Mouse (Mus musculus): ENCODE measurements around the gene Gm45233. TPM values are rescaled to one million over a fixed set of nuclear protein-coding genes. Genes with fewer than 3 reads are reported as not detected.

Gm45233 gene
- total RNA-seq, 2 experiments from 2014 or later = 2.1 TPM; not detected in 1

DNA sequence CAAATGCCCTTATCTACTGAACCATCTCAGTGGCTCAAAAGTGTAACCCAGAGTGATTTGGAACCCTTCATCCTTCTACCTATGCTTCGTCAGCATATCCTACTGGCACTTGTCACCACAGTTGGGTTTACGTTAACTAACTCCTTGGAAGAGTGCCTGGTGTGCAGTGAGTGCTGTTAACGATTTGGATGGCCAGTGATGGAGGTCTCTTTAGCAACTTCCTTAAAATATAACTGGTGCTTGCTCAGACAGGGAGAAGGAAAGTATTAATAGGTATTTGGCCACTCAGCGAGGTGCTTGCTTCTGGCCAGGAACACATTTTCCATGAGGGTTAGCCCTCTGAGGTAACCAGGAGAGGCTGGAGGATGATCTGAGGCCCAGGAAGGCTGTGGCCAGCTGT lies 3.9 kb downstream of the Gm45233 start:
- intact Hi-C loops (cut with DNase I) = no loop called here

DNA sequence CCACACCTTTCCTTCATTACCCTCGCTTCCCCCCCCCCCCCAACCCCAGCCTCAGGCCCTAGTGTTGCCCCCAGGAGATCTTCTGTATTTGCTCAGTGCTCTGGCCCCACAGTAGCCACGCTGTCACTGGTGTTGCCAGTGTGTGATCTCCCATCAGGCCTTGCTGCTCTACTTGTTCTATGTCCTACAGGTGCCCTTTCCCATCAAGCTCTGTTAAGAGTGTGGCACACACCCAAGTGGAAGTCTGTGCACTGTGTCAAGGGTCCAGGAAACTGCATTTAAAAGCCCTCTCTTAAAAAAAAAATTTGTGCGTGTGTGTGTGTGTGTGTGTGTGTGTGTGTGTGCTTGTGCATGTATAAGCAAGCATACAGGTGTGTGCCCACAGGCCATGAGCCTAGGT lies 4.3 kb downstream of the Gm45233 start:
- no peak for DNase-seq
- intact Hi-C loops (cut with DNase I) = no loop called here

More for the DNA sequence above, 3.9 kb downstream of the Gm45233 start:
- DNase-seq = no peak

DNA sequence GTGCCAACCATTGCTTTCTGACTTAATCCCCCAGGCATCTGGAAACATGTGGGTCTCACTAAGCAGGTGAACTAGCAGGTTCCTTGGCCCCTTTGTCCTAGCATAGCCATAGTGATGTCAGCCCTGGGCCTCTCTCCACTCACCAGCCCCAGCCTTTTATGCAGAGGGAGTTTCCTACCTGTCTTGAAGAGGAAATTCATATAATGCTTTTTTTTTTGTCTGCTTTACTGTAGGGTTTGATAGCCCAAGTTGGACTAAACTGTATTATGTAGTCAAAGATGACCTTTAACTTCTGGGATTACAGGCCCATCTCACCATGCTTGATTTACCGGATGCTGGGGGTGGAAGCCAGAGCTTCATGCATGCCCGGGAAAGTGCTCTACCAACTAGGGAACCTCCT lies 5.9 kb downstream of the Gm45233 start:
- DNase-seq = no peak
- intact Hi-C loops (cut with DNase I) = no loop called here

DNA sequence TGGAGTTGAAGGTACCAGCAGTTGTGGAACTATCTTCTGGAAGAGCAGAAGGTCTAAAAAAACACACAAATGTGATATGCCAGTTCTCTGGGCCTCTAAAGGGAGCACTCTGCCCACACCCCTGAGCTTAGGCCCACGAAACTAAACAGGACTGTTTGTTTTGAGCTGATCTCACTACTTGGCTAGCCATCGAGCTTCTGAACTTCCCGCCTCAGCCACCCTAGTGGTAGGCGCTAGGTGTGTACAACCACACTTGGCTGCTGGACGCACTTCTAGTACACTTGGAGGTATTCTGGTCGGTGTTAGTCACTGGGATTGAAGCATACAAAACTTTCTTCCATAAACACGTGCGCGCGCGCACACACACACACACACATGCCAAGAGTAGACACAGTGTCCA lies 7.8 kb downstream of the Gm45233 start:
- intact Hi-C loops (cut with DNase I) = no loop called here

DNA sequence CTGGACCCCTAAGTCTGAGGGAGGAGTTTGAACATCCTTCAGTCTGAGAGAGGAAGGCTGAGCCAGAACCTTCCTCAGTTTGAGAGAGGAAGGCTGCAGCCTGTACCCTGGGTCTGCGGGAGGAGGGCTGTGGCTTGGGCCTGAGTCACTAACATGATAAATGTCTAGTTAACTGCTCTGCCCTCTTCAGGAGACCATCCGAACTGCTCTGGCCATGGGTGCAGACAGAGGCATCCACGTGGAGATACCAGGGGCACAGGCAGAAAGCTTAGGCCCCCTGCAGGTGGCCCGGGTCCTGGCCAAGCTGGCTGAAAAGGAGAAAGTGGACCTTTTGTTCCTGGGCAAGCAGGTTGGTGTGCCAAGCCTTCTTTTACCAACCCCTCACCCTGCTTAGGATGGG lies 8.7 kb downstream of the Gm45233 start:
- intact Hi-C loops (cut with DNase I) = no loop called here
- no peak for DNase-seq

More for the DNA sequence above, 7.8 kb downstream of the Gm45233 start:
- DNase-seq = no peak

DNA sequence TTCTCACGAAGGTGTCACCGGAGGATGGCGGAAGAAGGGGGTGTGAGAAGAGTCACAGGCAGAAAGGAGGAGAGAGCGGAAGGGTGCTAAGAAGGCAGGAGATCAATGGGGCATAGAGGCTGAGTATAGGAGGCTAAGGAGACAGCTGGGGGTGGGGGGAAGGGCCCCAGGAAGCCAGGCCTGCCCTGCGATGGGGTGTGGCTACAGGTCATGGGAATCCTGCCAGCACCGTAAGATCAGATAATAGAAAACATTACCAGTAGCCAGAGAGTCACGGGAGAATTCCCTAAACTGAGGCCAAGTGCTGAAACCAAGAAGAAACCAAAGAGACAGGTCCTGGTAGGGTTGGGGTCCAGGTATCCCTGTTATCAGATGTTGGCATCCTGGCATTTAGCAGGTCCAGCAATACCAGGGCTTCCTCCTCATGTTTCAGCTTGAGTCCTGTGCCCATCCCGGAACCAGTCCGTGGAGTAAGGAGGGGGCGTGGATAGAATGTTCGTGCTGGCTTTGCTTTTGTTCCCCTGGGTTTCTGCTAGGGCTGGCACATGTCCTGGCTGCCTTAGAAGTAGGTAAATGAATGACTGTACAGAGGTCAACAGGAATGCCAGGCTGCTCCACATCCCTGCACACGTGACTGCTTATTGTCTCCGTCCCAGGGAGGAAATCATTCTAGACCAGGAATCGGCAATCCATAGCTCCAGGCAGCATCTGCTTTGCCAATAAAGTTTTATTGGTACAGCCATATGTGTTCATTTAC lies 9.8 kb downstream of the Gm45233 start:
- intact Hi-C loops (cut with DNase I) = no loop called here
- DNase-seq = no peak

DNA sequence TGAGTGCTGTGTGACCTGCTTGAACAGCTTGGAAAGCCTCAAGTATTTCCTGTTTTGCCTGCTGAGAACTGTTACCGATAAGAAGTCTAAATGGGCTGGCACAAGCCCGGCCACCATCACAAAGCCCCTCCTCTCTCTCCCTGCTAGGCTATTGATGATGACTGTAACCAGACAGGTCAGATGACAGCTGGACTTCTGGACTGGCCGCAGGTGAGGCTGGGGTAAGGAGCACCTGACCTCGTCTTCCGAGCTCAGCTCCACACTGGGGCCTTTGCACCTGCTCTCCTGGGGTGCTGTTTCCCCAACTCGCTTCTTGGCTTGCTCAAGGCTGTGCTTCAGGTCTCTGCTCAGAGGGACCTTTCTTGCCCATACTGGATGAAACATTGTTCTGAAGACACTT lies 10.4 kb downstream of the Gm45233 start:
- intact Hi-C loops (cut with DNase I) = no loop called here

DNA sequence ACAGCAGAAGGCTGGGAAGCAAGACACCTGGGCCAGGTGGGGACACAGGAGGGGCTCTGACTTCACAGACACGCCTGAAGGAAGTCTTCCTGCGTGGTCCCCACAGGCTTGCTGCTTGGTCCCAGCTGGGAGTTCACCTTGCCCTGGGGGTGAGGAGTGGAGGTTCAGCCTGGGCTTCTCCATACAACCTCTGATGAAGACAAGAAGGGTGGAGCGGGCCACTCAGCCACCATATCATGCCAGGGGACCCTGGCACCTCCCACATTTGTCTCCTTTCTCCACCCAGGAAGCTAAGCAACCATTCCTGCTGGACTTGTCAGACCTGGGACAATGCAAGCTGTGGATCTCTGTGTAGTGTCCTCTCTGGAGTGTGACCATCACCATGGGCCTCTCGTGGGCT lies 18.9 kb downstream of the Gm45233 start, which contains the start of gene Vsig10l:
TSS of gene Vsig10l (plus strand) at position 301 of the 400 bp plus-strand sequence.
- no peak for DNase-seq
- intact Hi-C loops (cut with DNase I) = no loop called here

More for the DNA sequence above, 10.4 kb downstream of the Gm45233 start:
- no peak for DNase-seq

DNA sequence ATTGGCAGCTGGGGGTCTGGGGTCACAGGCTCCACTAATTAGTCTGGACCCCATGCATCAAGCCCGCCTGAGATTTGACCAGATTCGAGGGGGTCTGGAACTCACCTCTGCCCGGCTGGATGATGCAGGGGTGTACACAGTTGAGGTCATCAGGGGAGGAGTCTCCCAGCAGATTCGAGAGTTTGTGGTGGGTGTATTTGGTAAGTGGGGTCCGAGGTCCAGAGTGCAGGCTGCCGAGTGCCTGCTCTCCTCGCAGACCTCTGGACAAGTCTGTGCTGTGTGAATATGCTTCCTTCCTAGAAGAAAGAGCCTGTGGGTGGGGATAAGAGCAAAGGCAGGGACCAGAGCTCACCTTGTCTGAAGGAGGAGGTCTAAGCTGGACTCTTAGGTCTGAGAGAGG lies 20.0 kb downstream of the Gm45233 start:
- intact Hi-C loops (cut with DNase I) = no loop called here
- no peak for DNase-seq

DNA sequence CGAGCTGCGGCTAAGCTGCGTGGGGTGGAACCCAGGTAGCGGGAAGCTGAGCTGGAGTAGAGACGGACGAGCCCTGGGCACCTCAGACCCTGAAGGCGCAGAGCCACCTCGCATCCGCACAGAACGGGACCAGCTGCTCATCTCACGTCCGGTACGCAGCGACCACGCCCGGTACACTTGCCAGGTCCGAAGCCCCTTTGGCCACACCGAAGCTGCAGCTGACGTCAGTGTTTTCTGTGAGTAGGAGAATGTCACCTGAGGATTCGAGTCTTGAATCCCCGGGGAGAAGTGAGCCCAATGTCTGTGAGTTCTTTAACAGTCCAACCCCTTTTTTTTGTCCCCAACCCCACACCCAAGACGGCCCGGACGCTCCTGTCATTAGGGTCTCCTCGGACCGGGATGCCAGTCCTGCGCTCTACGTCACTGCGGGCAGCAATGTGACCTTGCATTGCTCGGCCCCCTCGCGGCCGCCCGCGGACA lies 21.0 kb downstream of the Gm45233 start:
- intact Hi-C loops (cut with DNase I) = loop anchor here (5.0 kb wide), 1 partner anchor 43 kb away; no protein-coding TSS in a partner anchor

DNA sequence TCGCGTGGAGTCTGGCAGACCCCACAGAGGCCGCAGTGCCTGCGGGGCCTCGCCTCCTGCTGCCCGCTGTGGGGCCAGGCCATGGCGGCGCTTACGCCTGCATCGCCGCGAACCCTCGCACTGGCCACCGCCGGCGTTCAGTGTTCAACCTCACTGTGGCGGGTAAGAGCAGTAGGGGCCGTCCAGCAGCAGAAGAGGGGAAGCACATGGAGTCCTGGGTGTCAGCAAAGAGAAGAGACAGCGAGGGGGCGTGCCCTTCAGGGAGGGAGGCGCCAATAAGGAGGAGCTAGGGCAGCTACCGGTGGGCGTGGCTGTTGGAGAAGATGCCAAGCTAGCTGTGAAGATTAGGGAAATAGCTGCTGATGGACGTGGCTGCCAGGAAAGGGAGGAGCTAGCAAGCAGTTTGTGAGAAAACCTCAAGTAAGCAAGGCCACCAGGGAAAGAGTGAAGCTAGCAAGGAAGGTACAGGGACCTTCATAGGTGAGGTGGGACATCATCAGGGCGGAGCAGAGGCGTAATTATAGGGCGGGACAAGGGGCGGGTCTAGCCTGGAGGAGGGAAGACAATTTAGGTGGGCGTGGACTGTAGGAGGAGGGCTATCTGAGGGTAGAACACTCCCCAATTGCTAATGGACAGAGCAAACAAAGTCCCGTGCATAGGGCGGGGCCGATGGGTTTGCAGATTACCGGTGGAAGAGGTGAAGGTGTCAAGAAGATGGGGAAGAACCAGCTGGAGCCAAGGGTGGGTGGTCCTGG lies 21.6 kb downstream of the Gm45233 start:
- intact Hi-C loops (cut with DNase I) = loop anchor here (5.0 kb wide), 1 partner anchor 43 kb away; no protein-coding TSS in a partner anchor

More for the DNA sequence above, 21.0 kb downstream of the Gm45233 start:
- DNase-seq = no peak

DNA sequence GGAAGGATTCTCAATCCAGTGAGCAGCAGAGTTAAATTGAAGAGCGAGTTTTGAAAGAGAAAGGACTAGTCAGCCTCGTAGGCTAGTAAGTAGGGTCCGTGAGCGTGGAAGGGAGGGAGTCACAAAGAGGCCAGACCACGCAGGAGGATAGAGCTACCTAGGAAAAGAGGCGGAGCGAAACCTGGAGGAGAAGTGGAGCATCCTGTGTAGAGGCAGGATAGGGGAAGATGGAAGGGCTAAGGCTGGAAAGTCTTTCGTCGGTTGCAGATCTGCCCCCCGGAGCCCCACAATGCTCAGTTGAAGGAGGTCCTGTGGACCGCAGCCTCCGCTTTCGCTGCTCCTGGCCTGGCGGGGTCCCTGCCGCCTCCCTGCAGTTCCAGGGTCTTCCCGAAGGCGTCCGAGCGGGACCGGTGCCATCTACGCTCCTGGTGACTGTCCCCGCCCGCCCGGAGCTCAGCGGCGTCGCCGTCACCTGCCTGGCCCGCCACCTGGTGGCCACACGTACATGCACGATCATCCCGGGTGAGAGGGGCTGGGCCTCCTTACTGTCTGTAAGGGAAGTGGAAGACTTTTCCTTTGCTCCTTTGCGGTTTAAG lies 22.3 kb downstream of the Gm45233 start:
- intact Hi-C loops (cut with DNase I) = loop anchor here (5.0 kb wide), 1 partner anchor 44 kb away; no protein-coding TSS in a partner anchor
- DNase-seq = peak; percentile 90

More for the DNA sequence above, 21.6 kb downstream of the Gm45233 start:
- DNase-seq = peak; percentile 88

DNA sequence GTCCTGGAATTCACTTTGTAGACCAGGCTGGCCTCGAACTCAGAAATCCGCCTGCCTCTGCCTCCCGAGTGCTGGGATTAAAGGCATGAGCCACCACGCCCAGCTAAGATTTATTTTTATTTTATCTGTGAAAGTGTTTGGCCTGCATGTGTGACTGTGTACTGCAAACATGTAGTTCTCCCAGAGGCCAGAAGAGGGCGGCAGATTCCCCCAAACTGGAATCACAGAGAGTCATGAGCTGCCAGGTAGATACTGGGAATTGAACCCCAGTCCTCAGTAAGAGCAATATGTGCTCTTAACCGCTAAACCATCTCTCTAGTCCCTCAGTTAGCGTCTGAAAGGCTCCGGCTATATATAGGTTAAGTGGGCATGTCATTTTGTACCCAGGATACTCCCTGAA lies 26.4 kb downstream of the Gm45233 start:
- intact Hi-C loops (cut with DNase I) = no loop called here
- no peak for DNase-seq

DNA sequence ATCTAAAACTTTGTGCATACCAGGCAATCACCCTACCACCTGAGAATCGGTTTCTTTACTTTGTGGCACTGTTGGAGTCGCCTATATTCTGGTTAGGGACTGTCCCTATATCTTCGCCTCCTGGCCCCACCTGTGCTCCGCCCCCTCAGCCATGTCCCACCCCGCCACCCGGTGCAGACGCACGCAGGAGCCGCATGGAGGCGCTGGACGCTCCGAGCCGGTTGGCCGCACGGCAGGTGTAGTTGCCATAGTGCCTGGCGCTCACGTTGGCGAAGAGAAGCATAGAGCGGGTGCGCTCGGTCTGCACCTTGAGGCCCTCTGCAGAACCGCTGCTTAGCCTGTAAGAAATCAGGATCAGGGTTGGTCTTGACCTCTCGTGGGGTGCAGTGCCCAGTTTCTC lies 31.8 kb downstream of the Gm45233 start:
- DNase-seq = no peak
- intact Hi-C loops (cut with DNase I) = no loop called here

DNA sequence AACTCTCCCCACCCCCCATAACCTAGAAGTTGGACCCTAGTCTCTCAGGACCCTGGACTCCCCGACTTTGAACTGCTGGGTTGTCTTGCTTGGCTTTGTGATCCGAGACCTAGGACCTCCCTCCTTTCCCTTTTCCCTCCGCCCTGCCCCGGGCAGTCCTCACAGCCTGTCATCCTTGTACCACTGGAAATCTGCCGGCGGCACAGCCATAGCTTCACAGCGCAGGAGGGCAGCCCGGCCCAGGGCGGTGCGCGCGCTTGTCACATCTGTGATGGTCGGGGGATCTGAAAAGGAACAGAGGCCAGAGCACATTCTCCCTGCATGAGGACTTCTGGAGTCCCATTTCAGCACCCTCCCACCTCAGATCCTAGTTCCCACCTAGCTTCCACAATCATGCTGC lies 32.4 kb downstream of the Gm45233 start:
- DNase-seq = no peak
- intact Hi-C loops (cut with DNase I) = no loop called here

DNA sequence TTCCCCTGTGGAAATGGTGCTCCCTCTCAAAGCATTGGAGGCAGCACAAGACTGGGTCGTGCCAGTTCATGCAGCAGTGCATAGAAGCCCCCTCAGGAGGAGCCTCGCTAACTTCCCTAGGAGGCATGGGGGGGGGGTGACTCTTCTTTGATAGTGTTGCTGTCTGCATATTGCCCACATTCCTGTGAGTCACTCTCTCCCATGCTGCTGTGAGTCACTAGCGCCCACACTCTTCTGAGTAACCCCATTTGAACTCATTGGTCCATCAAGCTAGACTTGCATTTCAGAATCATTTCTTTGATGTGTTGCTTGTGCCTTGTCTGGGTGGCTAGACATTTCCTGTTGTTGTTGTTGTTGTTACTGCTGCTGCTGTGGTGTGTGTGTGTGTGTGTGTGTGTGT lies 37.3 kb downstream of the Gm45233 start:
- no peak for DNase-seq
- intact Hi-C loops (cut with DNase I) = no loop called here

DNA sequence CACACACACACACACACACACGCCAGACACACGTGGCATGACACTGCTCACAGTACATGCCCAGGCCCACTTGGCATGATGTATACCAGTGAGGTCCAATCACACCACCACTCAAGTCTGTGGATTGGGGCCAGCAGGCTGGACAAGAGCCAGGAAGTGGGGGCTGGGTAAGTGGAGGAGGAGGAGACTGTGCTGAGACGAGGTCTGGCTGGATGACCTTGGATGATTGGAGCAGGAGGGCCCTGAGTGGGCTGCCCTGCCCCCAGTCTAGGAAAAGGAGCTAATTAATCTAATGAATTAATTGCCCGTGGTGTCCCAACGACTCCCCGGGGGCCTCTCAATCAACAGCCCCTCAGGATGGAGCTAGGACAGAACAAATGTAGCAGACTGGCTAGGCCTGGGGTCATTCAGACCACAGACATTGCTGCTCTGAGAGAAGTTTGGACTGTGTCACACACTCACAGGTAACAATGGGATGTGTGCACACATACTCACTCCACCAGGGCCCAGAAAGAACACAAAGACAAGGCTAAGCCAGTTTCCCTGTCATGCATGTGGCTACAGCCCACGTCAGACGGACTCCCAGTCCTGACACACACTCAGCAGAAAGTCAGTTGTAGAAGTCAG lies 38.3 kb downstream of the Gm45233 start:
- intact Hi-C loops (cut with DNase I) = no loop called here
- DNase-seq = peak; percentile 86

DNA sequence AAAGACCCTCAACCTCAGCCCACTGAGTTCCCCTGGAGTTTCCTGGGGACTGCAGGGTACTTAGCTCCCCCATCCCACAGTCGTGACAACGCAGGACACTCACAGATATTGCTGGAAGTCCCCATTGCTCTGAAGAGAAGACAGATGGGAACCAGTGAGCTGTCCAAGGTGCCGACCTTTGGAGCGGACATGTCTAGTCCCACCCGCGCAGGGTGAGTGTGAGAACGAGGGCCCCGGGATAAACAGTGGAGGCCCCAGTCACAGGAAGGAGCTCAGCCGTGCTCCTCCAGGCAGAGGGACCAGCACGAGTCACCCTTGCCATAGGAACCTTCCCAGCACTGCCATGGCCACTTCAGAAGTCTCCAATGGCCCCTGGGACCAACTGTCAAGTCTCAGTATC lies 39.3 kb downstream of the Gm45233 start:
- intact Hi-C loops (cut with DNase I) = no loop called here
- DNase-seq = no peak

DNA sequence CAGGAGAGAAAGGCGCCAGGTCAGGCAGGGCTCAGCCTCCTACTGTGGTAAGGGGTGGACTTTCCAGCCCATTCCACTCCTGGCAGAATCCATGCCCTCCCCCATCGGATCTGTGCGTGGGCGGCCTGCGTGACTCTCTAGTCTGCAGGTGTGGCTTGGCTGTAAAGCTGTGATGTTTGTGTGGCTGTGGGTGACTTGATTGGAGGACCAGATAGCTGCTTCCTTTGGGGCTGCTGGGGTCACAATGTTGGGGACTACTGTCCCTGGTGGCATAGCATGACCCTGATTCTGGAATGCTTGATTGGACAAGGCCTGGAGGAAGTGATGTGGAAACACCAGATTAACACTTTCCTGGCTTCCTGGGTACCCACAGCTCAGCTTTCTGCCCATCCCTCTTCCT lies 44.7 kb downstream of the Gm45233 start:
- intact Hi-C loops (cut with DNase I) = no loop called here
- DNase-seq = no peak

DNA sequence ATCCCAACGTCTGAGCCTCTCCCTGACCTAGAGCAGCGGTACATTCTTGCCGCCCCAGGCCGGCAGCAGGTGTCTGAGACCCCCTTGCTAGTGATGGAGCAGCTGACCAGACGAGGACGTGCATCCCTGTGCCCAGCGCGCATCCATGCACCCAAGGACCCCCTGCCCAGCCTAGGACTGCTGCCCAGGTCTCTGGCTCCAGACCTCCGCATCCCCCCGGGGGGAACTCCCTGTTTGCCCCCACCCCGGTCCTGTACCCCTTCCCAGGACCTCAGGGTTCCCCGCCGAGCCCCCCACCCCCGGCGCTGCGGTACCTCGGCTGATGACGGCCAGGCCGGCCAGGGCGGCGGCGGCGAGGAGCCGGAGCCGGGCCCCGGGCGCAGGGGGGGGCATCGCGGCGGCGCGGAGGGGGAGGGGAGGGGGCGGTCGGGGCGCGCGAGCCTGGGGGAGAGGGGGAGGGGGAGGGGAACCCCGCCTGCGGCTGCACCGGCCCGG lies 45.8 kb downstream of the Gm45233 start, which contains the start of gene Iglon5:
TSS of gene Iglon5 (minus strand) at position 445 of the 495 bp plus-strand sequence.
- intact Hi-C loops (cut with DNase I) = no loop called here
- peak; percentile 48 for DNase-seq
